Mouse (Mus musculus): Measurements from ENCODE around the gene Tmem50a. TPM values are rescaled to one million over a fixed set of nuclear protein-coding genes. Genes with fewer than 3 reads are reported as not detected.

Tmem50a gene
- polyA plus RNA-seq, 1 experiment from 2014 or later = 304 TPM

DNA sequence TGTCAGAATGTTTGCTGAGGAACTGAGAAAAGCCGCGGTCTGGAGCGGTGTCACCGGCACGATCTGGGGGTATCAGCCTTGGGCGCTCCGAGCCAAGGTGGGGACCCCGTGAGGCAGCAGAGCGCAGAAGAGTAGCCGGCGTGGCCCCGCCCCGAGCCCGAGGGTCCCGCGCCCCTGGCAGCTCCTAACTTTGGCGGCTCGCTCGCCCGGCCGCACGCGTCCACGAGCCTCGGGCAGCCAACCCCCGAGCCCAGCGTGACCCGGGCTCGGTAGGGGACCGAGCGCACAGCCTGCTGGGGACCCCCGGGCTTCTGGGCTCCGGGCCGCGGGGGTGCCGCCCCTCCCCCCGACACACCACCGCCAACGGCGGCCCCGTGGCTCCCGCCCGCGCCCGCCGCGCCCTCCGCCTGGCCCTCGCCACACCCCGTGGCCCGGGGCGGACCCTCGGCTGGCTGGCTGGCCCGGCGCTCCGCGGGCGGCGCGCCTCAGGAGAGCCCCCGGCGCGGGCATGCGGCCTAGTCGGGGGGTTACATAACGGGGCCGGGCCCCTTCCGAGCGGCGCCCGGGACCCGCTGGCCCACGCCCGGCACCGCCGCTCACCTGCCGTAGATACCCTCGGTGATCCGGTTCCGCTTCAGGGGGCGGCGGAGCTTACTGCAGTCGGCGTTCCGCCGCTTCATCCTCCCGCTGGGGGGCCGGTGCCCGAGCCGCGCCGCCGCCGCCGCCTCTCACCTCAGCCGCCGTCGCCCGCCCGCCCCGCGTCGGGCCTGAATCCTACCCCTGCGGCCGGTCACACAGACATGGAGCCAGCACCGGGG, 62.2 kb downstream of the Tmem50a start:
- DNase-seq (ENCODE audit: low spot score) = peak; percentile 42

DNA sequence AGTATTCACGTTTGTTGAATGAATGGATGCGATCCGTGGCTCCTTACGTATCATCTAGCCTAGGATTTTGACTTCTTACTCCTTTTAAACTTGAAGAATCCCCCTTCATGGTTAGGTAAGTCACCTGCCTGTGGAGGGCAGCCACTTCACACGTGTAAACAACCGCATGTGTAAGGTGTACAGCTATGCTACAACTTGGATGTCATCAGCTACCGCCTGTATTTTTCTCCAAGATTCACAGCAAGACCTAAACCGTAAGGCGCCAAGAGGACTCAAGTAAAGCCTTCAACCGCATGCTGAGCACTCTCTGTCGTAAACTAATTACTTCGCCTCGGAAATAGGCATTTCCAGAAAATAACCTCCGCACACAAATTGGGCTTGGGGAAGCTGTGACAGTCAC, 62.9 kb downstream of the Tmem50a start:
- no peak for DNase-seq (ENCODE audit: low spot score)

DNA sequence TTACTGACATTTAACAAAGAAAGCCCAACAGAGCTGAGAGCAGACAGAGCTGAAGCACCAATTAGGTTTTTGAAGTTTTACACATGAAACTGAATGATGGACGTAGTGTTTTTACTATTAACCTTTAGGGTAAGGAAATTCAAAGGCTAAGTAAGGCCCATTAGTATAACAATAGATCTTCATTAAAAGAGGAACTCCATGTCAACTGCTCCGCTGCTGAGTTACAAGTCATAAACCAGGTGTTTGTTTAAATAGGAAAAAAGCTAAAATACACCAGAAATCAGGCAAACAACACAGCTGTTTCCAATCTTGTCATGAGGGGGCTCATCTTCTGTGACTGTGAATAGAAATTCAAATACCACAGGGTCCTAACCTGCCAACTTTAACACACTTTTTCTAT, 63.6 kb downstream of the Tmem50a start:
- no peak for DNase-seq (ENCODE audit: low spot score)

DNA sequence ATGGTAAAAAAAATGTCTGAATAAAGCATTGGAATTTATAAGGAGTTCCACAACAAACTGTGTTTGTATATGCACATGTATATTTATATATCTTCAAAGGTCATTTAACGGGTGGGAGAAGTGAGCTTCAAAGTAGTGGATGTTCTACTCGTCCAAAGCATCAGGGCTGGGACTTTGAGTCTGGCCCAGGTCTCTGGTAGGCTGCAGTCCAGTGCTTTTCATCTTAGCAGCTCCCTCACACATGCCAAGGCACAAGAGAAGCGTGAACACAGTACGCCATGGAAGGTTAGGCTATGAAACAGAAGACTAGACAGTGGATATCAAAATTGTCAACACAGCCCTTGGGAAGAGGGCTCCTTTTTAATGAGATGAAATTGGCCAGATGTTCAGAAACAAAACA, 64.3 kb downstream of the Tmem50a start:
- DNase-seq (ENCODE audit: low spot score) = no peak

Other genes with a start within 250 kb of the Tmem50a start
- 0.91 and 1.2 TPM in 2 replicates for gene Man1c1, start 210.7 kb downstream of the Tmem50a start, polyA plus RNA-seq (2015; fragmentation: Nextera tagmentation; extraction: Ambion mirVana)
- 16.1 and 16.6 TPM in 2 replicates for gene Ldlrap1, start 147.0 kb downstream of the Tmem50a start, polyA plus RNA-seq (2015; fragmentation: Nextera tagmentation; extraction: Ambion mirVana)
- gene Maco1, start 61.7 kb downstream of the Tmem50a start, polyA plus RNA-seq (2015; fragmentation: Nextera tagmentation; extraction: Ambion mirVana) = 31.0 and 42.6 TPM in 2 replicates
- 0.34 and 0.45 TPM in 2 replicates for gene Rhd, start 50.5 kb downstream of the Tmem50a start, polyA plus RNA-seq (2015; fragmentation: Nextera tagmentation; extraction: Ambion mirVana)
- 822 and 855 TPM in 2 replicates for gene Rsrp1, start 8.6 kb upstream of the Tmem50a start, polyA plus RNA-seq (2015; fragmentation: Nextera tagmentation; extraction: Ambion mirVana)
- 171 and 176 TPM in 2 replicates for gene Syf2, start 15.9 kb upstream of the Tmem50a start, polyA plus RNA-seq (2015; fragmentation: Nextera tagmentation; extraction: Ambion mirVana)
- 4.8 and 7.9 TPM in 2 replicates for gene Runx3, start 205.6 kb upstream of the Tmem50a start, polyA plus RNA-seq (2015; fragmentation: Nextera tagmentation; extraction: Ambion mirVana)

Data from thymus, postnatal 0 days (tissue).